Mouse (Mus musculus) kidney, embryonic 16.5 days (tissue): ENCODE measurements around the gene Ptbp1. TPM values are rescaled to one million over a fixed set of nuclear protein-coding genes. Genes with fewer than 3 reads are reported as not detected.

ENCODE experiments used
- ATAC-seq: fragments of 200-750 bp; cut with Nextera tagmentation; 2 replicates; pipeline ENCODE4 v1.8.0; 2017; ENCODE audit warnings: moderate TSS enrichment; ENCODE audit not compliant: low FRiP score, low TSS enrichment
- H3K27ac ChIP-seq: fragments of 300-500 bp; sonication (generic); 2 replicates; pipeline ENCODE4 v1.5.1; 2014; ENCODE audit warnings: low read length
- H3K27me3 ChIP-seq: fragments of 300-500 bp; sonication (generic); 2 replicates; pipeline ENCODE4 v1.6.1; 2014; ENCODE audit warnings: low read length, control low read depth, mixed read lengths; ENCODE audit not compliant: insufficient read depth
- H3K36me3 ChIP-seq: fragments of 300-500 bp; sonication (generic); 2 replicates; pipeline ENCODE4 v1.6.1; 2014; ENCODE audit warnings: low read length, control low read depth, mixed read lengths; ENCODE audit not compliant: insufficient read depth
- H3K4me1 ChIP-seq: fragments of 300-500 bp; sonication (generic); 2 replicates; pipeline ENCODE4 v1.6.1; 2014; ENCODE audit warnings: low read length, control low read depth, mixed read lengths; ENCODE audit not compliant: insufficient read depth
- H3K4me2 ChIP-seq: fragments of 300-500 bp; sonication (generic); replicated peaks from 2 replicates; pipeline ENCODE4 v1.6.1; 2014; ENCODE audit warnings: low read depth, low read length
- H3K4me3 ChIP-seq: fragments of 300-500 bp; sonication (generic); 2 replicates; pipeline ENCODE4 v1.5.1; 2014; ENCODE audit warnings: mild to moderate bottlenecking, low read length
- H3K9ac ChIP-seq: fragments of 300-500 bp; sonication (generic); replicated peaks from 2 replicates; pipeline ENCODE4 v1.6.1; 2014; ENCODE audit warnings: low read length
- H3K9me3 ChIP-seq: fragments of 300-500 bp; sonication (generic); 2 replicates; pipeline ENCODE4 v1.6.1; 2016; ENCODE audit warnings: low read length, control low read depth
- WGBS: fragments of 180-500 bp; shearing (Covaris S2); extraction: QIAGEN DNeasy Blood & Tissue Kit; methylation state at CpG from one replicate; pipeline ENCODE4 v1.1.7; 2014; 5-methylcytosine and 5-hydroxymethylcytosine counted together
- polyA plus RNA-seq: library from polyadenylated mRNA; unstranded; fragments of >200 nt; fragmentation: Nextera tagmentation; extraction: Ambion mirVana; gene quantifications from 2 replicates; pipeline ENCODE4 v1.2.1, GENCODE M21; 2015

The Ptbp1 gene
- 431 and 491 TPM in 2 replicates for polyA plus RNA-seq

- Histone ChIP-seq H3K9ac (peak within 1 kb of the TSS; percentile 100), H3K27ac (peak within 1 kb of the TSS; percentile 100), H3K4me1 (peaks cover 51% of the 10 kb centered on the region), H3K36me3 (peaks cover 23% of the 10 kb centered on the region), H3K27me3 (no peaks in the 10 kb centered on the region), H3K4me3 (peak within 1 kb of the TSS; percentile 98), H3K4me2 (peak within 1 kb of the TSS; percentile 100), H3K9me3 (no peaks in the 10 kb centered on the region)
- under 1% methylated on average over 75 of the region's 75 CpGs for WGBS
- ATAC-seq: peak; percentile 89
Observed at GRCm38 (mm10) chr10:79853860-79854795, at the start of gene Ptbp1. Gene Ptbp1, plus strand, starts transcription at chr10:79854427.

- Histone ChIP-seq H3K4me1 (peaks cover 69% of the 10 kb centered on the region), H3K4me2 (peak overlapping the region; percentile 3; the same call in 1 of the 2 replicates), H3K9ac (0 out of 2 replicates have a peak overlapping the region, but pooled peaks have one; percentile 10), H3K4me3 (no peak overlapping the region), H3K36me3 (peaks cover 22% of the 10 kb centered on the region), H3K27ac (peak overlapping the region; percentile 81; the same call in 1 of the 2 replicates), H3K9me3 (no peaks in the 10 kb centered on the region), H3K27me3 (no peaks in the 10 kb centered on the region)
- WGBS: 20% methylated on average over 11 of the region's 11 CpGs
- ATAC-seq: no peak
Observed at GRCm38 (mm10) chr10:79805636-79806035, 48.6 kb upstream of the Ptbp1 start.

GRCm38 (mm10) chr10:79806331-79806730, 47.9 kb upstream of the Ptbp1 start:
- ATAC-seq: no peak
- Histone ChIP-seq H3K27ac (peak overlapping the region; percentile 52), H3K36me3 (peaks cover 28% of the 10 kb centered on the region)

GRCm38 (mm10) chr10:79806972-79807371, 47.3 kb upstream of the Ptbp1 start:
- Histone ChIP-seq H3K36me3 (peaks cover 28% of the 10 kb centered on the region), H3K4me3 (no peak overlapping the region), H3K27me3 (no peaks in the 10 kb centered on the region), H3K9me3 (no peaks in the 10 kb centered on the region), H3K4me1 (peaks cover 58% of the 10 kb centered on the region), H3K27ac (peak overlapping the region; percentile 71; the same call in 1 of the 2 replicates), H3K9ac (no peak overlapping the region), H3K4me2 (no peak overlapping the region)
- ATAC-seq: no peak
- WGBS: 77% methylated on average over 10 of the region's 10 CpGs

More at GRCm38 (mm10) chr10:79806331-79806730, 47.9 kb upstream of the Ptbp1 start:
- H3K9ac ChIP-seq: no peak overlapping the region
- H3K27me3 ChIP-seq: no peaks in the 10 kb centered on the region
- peaks cover 64% of the 10 kb centered on the region for H3K4me1 ChIP-seq
- no peaks in the 10 kb centered on the region for H3K9me3 ChIP-seq
- H3K4me2 ChIP-seq: no peak overlapping the region; the same call in 1 of the 2 replicates
- H3K4me3 ChIP-seq: no peak overlapping the region
- 75% methylated on average over 9 of the region's 9 CpGs for WGBS

- WGBS: 47% methylated on average over 11 of the region's 11 CpGs
- ATAC-seq: peak; percentile 3; the same call in 1 of the 2 replicates
- Histone ChIP-seq H3K4me1 (peaks cover 55% of the 10 kb centered on the region), H3K9ac (peak overlapping the region; percentile 22; the same call in 1 of the 2 replicates), H3K27me3 (no peaks in the 10 kb centered on the region), H3K27ac (peak overlapping the region; percentile 71), H3K9me3 (no peaks in the 10 kb centered on the region), H3K4me3 (no peak overlapping the region), H3K36me3 (peaks cover 28% of the 10 kb centered on the region), H3K4me2 (no peak overlapping the region)
Observed at GRCm38 (mm10) chr10:79807826-79808225, 46.4 kb upstream of the Ptbp1 start.

- H3K27me3 ChIP-seq: no peaks in the 10 kb centered on the region
- no peak for ATAC-seq
- no peak overlapping the region for H3K4me2 ChIP-seq
- no peak overlapping the region for H3K4me3 ChIP-seq
- H3K27ac ChIP-seq: peak overlapping the region; percentile 71; the same call in 1 of the 2 replicates
- H3K36me3 ChIP-seq: peaks cover 28% of the 10 kb centered on the region
- H3K4me1 ChIP-seq: peaks cover 46% of the 10 kb centered on the region
- no peaks in the 10 kb centered on the region for H3K9me3 ChIP-seq
- no peak overlapping the region for H3K9ac ChIP-seq
- 79% methylated on average over 11 of the region's 11 CpGs for WGBS
Observed at GRCm38 (mm10) chr10:79808728-79809127, 45.5 kb upstream of the Ptbp1 start.

- Histone ChIP-seq H3K4me2 (no peak overlapping the region), H3K36me3 (peaks cover 34% of the 10 kb centered on the region), H3K27me3 (no peaks in the 10 kb centered on the region), H3K9ac (0 out of 2 replicates have a peak overlapping the region, but pooled peaks have one; percentile 3), H3K9me3 (no peaks in the 10 kb centered on the region), H3K4me1 (peaks cover 23% of the 10 kb centered on the region), H3K27ac (no peak overlapping the region), H3K4me3 (no peak overlapping the region)
- WGBS: 27% methylated on average over 15 of the region's 15 CpGs
- ATAC-seq: no peak
Observed at GRCm38 (mm10) chr10:79811736-79812637, 42.2 kb upstream of the Ptbp1 start.

GRCm38 (mm10) chr10:79814271-79814842, 39.9 kb upstream of the Ptbp1 start:
- Histone ChIP-seq H3K9me3 (no peaks in the 10 kb centered on the region), H3K4me2 (peak overlapping the region; percentile 29), H3K27ac (peak overlapping the region; percentile 93), H3K36me3 (peaks cover 24% of the 10 kb centered on the region), H3K27me3 (no peaks in the 10 kb centered on the region), H3K4me1 (peaks cover 21% of the 10 kb centered on the region), H3K4me3 (0 out of 2 replicates have a peak overlapping the region, but pooled peaks have one; percentile 3), H3K9ac (0 out of 2 replicates have a peak overlapping the region, but pooled peaks have one; percentile 13)
- WGBS: 59% methylated on average over 5 of the region's 5 CpGs
- ATAC-seq: peak; percentile 68
